Mouse (Mus musculus) forebrain, embryonic 10.5 days (tissue): ENCODE results near the gene Cul3. TPM values are rescaled to one million over a fixed set of nuclear protein-coding genes. Genes with fewer than 3 reads are reported as not detected.
A peak's percentile ranks its signal among the peaks of the same experiment; 100 is the strongest.

Experiments
- DNase-seq: peaks from one replicate; pipeline ENCODE4 v3.0.0-alpha.2; 2017; ENCODE audit warnings: low spot score; ENCODE audit errors: extremely low spot score
- H3K27ac ChIP-seq: fragments of 300-500 bp; sonication (generic); 2 replicates; pipeline ENCODE4 v1.5.1; 2016; ENCODE audit warnings: mild to moderate bottlenecking
- H3K27me3 ChIP-seq: fragments of 300-500 bp; sonication (generic); 2 replicates; pipeline ENCODE4 v1.6.1; 2016; ENCODE audit warnings: mild to moderate bottlenecking; ENCODE audit not compliant: poor library complexity, severe bottlenecking
- H3K36me3 ChIP-seq: fragments of 300-500 bp; sonication (generic); replicated peaks from 2 replicates; pipeline ENCODE4 v1.6.1; 2016; ENCODE audit warnings: mild to moderate bottlenecking, moderate library complexity
- H3K4me1 ChIP-seq: fragments of 300-500 bp; sonication (generic); 2 replicates; pipeline ENCODE4 v1.6.1; 2016
- H3K4me3 ChIP-seq: fragments of 300-500 bp; sonication (generic); 2 replicates; pipeline ENCODE4 v1.5.1; 2016; ENCODE audit warnings: mild to moderate bottlenecking, moderate library complexity
- H3K9me3 ChIP-seq: fragments of 300-500 bp; sonication (generic); 2 replicates; pipeline ENCODE4 v1.6.1; 2016; ENCODE audit warnings: mild to moderate bottlenecking, moderate library complexity
- WGBS: fragments of 180-500 bp; shearing (Covaris S2); methylation state at CpG from one replicate; pipeline ENCODE4 v1.1.7; 2016; 5-methylcytosine and 5-hydroxymethylcytosine counted together
- polyA plus RNA-seq: library from polyadenylated mRNA; unstranded; fragments of >200 nt; fragmentation: Nextera tagmentation; extraction: Ambion mirVana; gene quantifications from 2 replicates; pipeline ENCODE4 v1.2.1, GENCODE M21; 2016

The Cul3 gene
- polyA plus RNA-seq, 1 experiment from 2014 or later: 34.0 TPM

DNA sequence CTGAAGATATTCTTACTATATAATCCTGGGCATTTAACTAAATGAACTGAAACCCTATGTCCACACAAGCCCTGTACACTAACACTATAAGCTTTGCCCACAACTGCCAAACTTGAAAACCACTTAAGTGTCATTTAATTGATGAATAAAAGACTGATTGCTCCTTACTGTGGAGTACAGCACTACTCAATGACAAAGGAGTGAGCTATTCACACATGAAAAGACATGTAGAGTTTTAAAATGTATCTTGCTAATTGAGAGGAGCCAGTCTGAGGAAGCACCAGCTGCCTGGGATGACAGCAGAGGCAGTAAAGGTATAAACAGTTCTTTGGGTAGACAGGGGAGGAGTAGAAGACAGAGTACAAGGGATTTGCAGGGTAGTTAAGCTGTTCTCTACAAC lies 87.0 kb downstream of the Cul3 start:
- peaks cover 7% of the 10 kb centered on the region; the same call in 1 of the 2 replicates for H3K4me1 ChIP-seq
- no peak for DNase-seq
- H3K9me3 ChIP-seq: no peaks in the 10 kb centered on the region
- H3K36me3 ChIP-seq: no peaks in the 10 kb centered on the region
- H3K4me3 ChIP-seq: no peak overlapping the region
- no peaks in the 10 kb centered on the region for H3K27me3 ChIP-seq
- H3K27ac ChIP-seq: no peak overlapping the region

DNA sequence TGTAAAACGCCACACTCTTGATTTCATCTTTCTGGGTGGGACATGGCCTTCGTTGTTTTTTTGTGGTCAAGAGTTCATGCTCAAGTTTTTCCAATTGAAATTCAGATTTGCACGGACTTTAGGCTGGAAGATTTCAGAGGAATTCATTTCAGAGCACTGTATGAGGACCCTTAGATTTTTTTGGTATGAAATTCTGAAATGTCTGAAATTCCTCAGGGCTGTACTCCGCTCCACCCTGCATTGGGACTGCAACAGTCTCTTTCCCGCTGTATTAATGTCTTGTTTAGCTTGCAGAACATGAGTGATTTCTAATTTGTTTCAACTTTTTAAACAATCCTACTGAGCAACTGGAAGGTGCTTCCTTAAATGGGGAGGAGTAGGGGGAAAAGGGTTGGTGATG lies 90.0 kb downstream of the Cul3 start:
- peaks cover 7% of the 10 kb centered on the region; the same call in 1 of the 2 replicates for H3K4me1 ChIP-seq
- no peaks in the 10 kb centered on the region for H3K27me3 ChIP-seq
- H3K36me3 ChIP-seq: no peaks in the 10 kb centered on the region
- no peak overlapping the region for H3K4me3 ChIP-seq
- no peaks in the 10 kb centered on the region for H3K9me3 ChIP-seq
- no peak for DNase-seq
- 91% methylated on average over 5 of the region's 5 CpGs for WGBS
- H3K27ac ChIP-seq: no peak overlapping the region

DNA sequence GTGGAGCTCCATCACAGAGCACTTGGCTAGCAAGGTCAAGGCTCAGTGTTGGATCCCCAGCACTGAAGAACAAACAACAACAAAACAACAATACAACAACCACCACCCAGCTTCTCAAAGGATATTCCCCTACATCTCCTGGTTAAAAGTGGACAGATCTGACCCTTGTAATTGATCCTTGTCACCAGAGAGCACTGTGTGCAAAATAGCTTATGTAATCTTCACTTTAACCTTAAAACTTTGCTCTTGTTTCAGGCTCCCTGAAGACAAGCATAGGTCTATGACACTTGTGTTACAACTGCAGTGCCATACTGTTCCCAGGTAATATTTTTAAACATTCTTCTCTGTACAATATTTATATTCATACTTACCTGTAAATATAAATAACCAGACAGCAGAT lies 93.1 kb downstream of the Cul3 start:
- Histone ChIP-seq H3K9me3 (no peaks in the 10 kb centered on the region), H3K4me3 (no peak overlapping the region), H3K36me3 (no peaks in the 10 kb centered on the region), H3K4me1 (peaks cover 7% of the 10 kb centered on the region; the same call in 1 of the 2 replicates), H3K27me3 (no peaks in the 10 kb centered on the region), H3K27ac (no peak overlapping the region)
- DNase-seq: no peak

DNA sequence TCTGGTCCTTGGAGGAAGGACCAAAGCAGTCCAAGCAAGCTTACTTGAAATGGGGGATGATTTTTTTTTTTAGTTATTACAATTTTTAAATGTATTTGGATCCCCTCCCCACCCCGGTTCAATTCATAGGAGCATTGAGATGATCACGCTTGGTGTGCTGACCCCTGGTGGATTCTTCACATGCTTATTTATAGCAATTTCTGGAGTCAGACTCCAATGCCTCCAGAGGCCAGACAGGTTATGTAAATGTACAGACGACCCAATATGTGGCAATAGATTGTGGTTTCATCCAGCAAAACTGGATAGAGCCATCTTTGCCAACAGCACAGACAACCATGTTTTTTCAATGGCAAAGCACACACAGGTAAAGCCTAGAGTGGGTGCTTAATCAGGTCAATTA lies 96.2 kb downstream of the Cul3 start:
- Histone ChIP-seq H3K4me1 (peaks cover 15% of the 10 kb centered on the region), H3K4me3 (no peak overlapping the region), H3K9me3 (no peaks in the 10 kb centered on the region), H3K36me3 (no peaks in the 10 kb centered on the region), H3K27ac (no peak overlapping the region), H3K27me3 (peaks cover 5% of the 10 kb centered on the region; the same call in 1 of the 2 replicates)
- WGBS: 75% methylated on average over 3 of the region's 3 CpGs
- DNase-seq: no peak

DNA sequence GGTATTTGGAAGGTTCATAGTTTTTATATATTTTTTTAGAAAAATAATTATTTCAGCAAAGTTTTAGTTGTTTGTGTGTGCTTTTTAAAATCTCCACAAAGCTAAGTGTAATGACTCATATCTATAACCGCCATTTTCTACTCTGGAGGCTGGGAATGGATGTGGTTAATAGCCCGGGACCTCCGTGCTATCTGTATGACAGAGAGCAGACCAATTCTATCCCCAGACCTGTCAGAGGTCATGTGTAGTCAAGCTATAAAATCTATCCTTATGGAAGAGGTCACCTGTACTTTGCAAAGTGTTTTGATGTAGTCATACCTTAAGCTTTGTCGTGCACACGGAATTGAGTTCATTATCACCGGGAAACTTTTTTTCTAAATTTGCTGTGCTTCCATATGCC lies 98.7 kb downstream of the Cul3 start:
- WGBS: 95% methylated on average over 6 of the region's 6 CpGs
- no peak overlapping the region for H3K27ac ChIP-seq
- no peaks in the 10 kb centered on the region for H3K9me3 ChIP-seq

DNA sequence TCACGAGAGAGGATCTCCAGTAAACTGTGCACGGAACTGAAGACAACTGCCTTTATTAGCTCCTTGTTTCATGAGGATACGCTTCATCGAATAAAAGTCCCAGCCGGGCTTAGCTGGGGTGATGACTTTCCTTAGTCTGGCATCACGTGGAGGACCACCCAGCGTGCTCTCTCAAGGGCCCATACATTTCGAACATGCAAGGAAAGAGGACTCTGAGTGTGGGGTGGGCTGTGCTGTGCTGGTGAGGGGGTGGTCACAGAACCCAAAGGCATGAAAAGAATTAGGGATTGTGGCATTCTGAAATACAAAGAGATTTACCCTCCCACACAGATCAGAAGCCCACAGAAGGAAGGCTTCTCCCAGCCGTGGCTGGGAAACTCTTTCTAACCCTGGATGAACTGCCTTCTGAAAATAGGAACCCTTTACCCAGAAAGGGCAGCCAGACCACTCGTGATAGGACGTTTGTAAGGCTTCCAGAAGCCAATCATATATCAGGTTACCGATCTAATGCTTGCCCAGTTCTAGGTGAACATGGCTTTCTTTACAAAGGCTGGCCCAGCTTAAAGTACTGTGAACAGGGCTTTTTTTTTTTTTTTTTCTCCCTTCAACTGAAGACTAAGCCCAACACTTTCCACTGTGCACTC lies 100.1 kb downstream of the Cul3 start:
- no peak overlapping the region for H3K27ac ChIP-seq
- peaks cover 44% of the 10 kb centered on the region for H3K4me1 ChIP-seq
- H3K27me3 ChIP-seq: peaks cover 20% of the 10 kb centered on the region
- H3K36me3 ChIP-seq: no peaks in the 10 kb centered on the region
- 24% methylated on average over 12 of the region's 12 CpGs for WGBS
- no peaks in the 10 kb centered on the region for H3K9me3 ChIP-seq
- DNase-seq: peak; percentile 29
- no peak overlapping the region for H3K4me3 ChIP-seq

More for the DNA sequence above, 98.7 kb downstream of the Cul3 start:
- peaks cover 17% of the 10 kb centered on the region for H3K27me3 ChIP-seq
- H3K4me3 ChIP-seq: no peak overlapping the region
- DNase-seq: no peak
- H3K36me3 ChIP-seq: no peaks in the 10 kb centered on the region
- H3K4me1 ChIP-seq: peaks cover 30% of the 10 kb centered on the region

DNA sequence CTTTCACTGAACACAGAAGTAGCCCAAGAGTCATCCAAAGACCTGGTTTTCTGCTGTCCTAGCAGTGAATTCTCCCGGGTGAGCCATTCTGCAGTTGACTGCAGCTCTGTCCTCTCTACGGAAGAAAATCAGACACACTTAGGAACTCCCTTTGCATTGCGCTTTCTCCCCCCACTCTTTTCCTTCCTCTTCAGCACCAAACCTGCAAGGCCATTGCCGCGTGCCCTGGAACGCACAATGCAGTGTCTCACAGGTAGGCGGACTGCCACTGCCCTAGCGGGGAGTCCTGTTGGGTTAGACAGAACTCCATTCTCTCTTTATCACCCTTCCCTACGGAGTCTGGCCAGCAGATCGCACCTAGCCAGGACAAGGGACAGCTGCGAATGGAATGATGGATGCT lies 100.8 kb downstream of the Cul3 start:
- peaks cover 22% of the 10 kb centered on the region for H3K27me3 ChIP-seq
- H3K4me3 ChIP-seq: no peak overlapping the region
- H3K36me3 ChIP-seq: no peaks in the 10 kb centered on the region
- H3K4me1 ChIP-seq: peaks cover 44% of the 10 kb centered on the region
- no peaks in the 10 kb centered on the region for H3K9me3 ChIP-seq
- DNase-seq: no peak
- 78% methylated on average over 11 of the region's 11 CpGs for WGBS
- H3K27ac ChIP-seq: 0 out of 2 replicates have a peak overlapping the region, but pooled peaks have one; percentile 20

DNA sequence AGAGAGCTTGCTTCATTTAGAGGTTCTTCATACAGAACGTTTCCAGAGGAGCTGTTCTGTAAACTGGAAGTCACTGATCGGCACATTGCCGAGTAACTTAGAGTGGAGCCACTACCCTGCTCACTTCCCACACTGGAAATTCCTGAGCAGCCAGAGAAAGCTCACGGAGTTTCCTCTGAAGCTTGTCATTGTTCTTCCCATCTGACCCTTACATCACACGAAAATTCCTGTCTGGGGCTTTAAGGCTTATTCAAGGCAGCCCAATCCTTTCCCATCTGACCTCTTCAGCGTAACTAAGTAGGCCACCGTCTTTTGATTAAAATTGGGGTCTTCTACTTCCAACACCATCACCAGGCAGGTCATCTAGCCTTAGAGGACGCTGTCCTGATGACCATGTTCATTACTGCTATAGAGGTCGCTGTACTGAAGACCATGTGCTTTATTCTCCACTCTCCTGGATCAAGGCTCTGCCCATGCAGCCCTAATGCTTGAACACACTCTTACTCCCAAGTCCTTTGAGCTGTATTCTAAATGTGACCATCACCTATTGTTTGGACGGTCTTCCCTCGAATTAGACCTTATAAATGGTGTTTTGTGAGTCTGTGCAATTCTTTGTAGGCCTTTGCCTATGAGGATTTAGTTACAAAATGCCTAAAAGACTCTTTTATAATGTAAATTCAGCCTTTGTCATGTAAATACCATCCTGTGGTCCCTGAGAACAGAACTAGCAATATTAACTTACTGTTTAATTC lies 103.2 kb downstream of the Cul3 start:
- Histone ChIP-seq H3K4me3 (no peak overlapping the region), H3K4me1 (peaks cover 44% of the 10 kb centered on the region), H3K36me3 (no peaks in the 10 kb centered on the region), H3K27ac (no peak overlapping the region), H3K27me3 (peaks cover 22% of the 10 kb centered on the region), H3K9me3 (no peaks in the 10 kb centered on the region)
- WGBS: 44% methylated on average over 11 of the region's 11 CpGs
- no peak for DNase-seq

DNA sequence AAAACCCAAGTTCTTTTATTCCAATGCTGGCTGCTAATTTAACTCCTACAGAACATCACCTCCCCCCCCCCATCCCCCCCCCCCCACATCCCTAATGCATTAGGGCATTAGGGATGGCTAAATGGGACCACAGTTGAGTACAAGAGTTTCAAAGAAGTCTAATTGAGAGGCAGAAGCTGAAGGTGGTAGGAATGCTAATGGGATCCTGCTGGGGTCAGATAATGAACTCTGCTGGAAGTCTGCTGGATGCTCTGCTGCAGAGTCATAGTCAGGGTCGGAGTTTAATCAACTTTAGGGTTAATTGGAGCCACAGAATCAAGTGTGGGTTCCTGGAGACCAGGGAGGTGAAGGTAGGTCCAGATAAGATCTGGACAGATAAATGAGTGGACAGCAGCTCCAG lies 104.2 kb downstream of the Cul3 start:
- no peak for DNase-seq
- H3K9me3 ChIP-seq: no peaks in the 10 kb centered on the region
- 8% methylated on average over 1 of the region's 1 CpGs for WGBS

DNA sequence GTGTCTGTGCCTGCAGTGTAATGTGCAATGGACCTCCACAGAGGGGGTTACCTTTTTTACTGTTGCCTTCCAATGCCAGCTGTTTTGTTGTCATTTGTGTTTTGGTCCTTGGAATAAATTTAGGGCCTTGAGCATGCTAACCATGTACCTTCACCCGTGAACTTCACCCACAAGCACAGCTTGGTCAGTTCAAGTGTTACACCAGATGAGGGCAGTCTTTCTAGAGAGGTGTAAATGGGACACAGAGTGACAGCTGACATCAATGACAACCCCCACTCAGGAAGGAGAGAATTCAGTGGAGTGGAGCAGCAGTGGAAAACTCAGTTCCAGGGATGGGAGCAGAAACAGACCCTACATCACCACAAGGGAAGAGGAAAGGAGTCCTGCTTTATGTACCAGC lies 109.7 kb downstream of the Cul3 start:
- Histone ChIP-seq H3K9me3 (no peaks in the 10 kb centered on the region), H3K4me3 (no peak overlapping the region), H3K36me3 (no peaks in the 10 kb centered on the region), H3K27me3 (peaks cover 4% of the 10 kb centered on the region; the same call in 1 of the 2 replicates), H3K27ac (no peak overlapping the region), H3K4me1 (peaks cover 4% of the 10 kb centered on the region)
- DNase-seq: no peak
- WGBS: 58% methylated on average over 1 of the region's 1 CpGs

More for the DNA sequence above, 104.2 kb downstream of the Cul3 start:
- Histone ChIP-seq H3K4me3 (no peak overlapping the region), H3K4me1 (peaks cover 44% of the 10 kb centered on the region), H3K27me3 (peaks cover 22% of the 10 kb centered on the region), H3K36me3 (no peaks in the 10 kb centered on the region), H3K27ac (no peak overlapping the region)

DNA sequence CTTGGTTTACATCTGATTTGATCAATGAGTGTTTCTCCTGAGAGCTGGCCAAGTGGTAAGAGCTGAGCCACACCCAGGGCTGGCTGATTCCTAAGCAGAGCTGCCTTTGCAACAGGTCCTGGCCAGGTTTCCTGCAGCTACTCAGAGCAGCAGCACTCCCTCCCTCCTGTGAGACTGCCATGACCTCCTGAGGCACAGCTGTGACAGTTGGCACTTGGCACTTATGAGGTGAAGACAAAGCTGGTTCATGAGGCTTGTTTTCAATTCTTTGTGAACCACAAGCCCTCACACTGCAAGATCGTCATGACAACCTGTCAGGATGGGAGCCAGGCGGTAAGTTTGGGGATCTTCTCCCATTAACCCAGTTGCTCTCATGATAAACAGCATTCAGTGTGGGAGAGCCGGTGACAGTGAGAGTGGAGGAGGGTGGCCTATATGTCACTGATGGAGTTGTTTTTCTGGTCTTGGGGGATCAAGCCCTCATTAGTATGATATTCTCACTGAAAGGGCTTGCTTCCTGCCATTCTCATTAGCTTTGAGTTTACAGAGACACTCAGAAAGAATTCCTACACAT lies 115.4 kb downstream of the Cul3 start:
- no peak overlapping the region for H3K4me3 ChIP-seq
- no peaks in the 10 kb centered on the region for H3K27me3 ChIP-seq
- H3K27ac ChIP-seq: no peak overlapping the region
- DNase-seq: no peak
- WGBS: 57% methylated on average over 3 of the region's 3 CpGs
- H3K36me3 ChIP-seq: no peaks in the 10 kb centered on the region
- no peaks in the 10 kb centered on the region for H3K9me3 ChIP-seq
- peaks cover 10% of the 10 kb centered on the region for H3K4me1 ChIP-seq

DNA sequence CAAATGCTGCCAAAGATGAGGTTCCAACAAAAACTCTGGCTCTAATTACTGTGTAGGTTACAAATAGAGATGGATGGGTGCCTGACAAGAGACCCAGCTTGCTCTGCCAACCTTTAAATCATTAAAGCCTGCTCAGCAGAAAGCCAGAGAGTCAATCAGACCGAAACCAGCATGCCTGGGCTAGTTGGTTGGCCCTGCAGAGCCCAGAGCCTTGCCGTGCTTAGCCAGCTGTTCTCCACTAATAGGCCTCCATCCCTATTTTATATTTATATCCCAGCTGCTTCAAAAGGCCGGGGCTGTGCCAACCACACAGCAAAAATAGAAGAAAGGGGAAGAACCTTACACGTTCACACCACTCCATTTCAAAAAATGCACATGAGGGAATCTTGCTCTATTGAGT lies 119.1 kb downstream of the Cul3 start:
- H3K27ac ChIP-seq: no peak overlapping the region
- WGBS: 84% methylated on average over 4 of the region's 4 CpGs
- H3K4me1 ChIP-seq: peaks cover 10% of the 10 kb centered on the region
- H3K36me3 ChIP-seq: no peaks in the 10 kb centered on the region
- no peaks in the 10 kb centered on the region for H3K9me3 ChIP-seq
- no peak for DNase-seq
- H3K4me3 ChIP-seq: no peak overlapping the region
- H3K27me3 ChIP-seq: no peaks in the 10 kb centered on the region

DNA sequence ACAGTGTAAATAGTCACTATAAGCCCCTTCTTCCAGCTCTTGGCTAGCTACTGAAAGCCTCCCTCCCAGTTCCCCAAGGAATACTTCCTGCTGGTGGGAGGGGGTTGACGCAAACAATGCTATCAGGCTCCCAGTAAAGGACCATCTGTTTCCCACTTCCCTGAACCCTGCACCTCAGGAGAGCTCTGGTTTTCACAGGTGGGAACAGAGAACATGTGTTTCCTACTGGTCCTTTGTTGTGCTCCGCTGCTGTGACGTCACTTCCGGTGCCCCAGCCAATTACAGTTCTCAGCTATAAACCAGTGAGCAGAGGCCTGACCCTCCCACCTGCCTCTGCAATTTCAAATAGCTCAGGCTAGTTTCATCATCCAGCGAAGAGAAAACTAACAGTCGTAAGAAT lies 122.0 kb downstream of the Cul3 start, which contains the start of gene Fam124b:
Fam124b (minus strand) TSS at position 206 of the 400 bp plus-strand sequence.
- Histone ChIP-seq H3K27ac (peak within 1 kb of the TSS; percentile 6; the same call in 1 of the 2 replicates), H3K9me3 (no peaks in the 10 kb centered on the region), H3K36me3 (no peaks in the 10 kb centered on the region), H3K4me1 (no peaks in the 10 kb centered on the region), H3K4me3 (no peak within 1 kb of the TSS), H3K27me3 (no peaks in the 10 kb centered on the region)
- no peak for DNase-seq
- WGBS: 86% methylated on average over 6 of the region's 6 CpGs
